Mouse (Mus musculus) left cerebral cortex, adult 9 months (tissue): Measurements from ENCODE around the gene Catsperz.
"Not testable (repeated sequence)": the region's sequence is repeated elsewhere in the genome, so short reads cannot be mapped to it uniquely, and the experiment has no call there.

Experiments used
- DNase-seq, 2 experiments: peaks; one replicate each; pipeline ENCODE4 v3.0.0; 2022; ENCODE audit warnings: low spot score in 2 of 2

Gene Catsperz

GRCm38 (mm10) chr19:6907811-6908540, 17.2 kb downstream of the Catsperz start:
- no peak for DNase-seq

GRCm38 (mm10) chr19:6907094-6907493, 18.1 kb downstream of the Catsperz start:
- no peak for DNase-seq

- DNase-seq = no peak
These were observed 19.0 kb downstream of the Catsperz start for GRCm38 (mm10) chr19:6906199-6906598.

GRCm38 (mm10) chr19:6905498-6906159, 19.6 kb downstream of the Catsperz start:
- no peak for DNase-seq

GRCm38 (mm10) chr19:6904846-6905245, 20.3 kb downstream of the Catsperz start:
- DNase-seq = no peak

- DNase-seq = no peak
These were observed 22.1 kb downstream of the Catsperz start for GRCm38 (mm10) chr19:6903031-6903430.

GRCm38 (mm10) chr19:6899641-6900040, 25.5 kb downstream of the Catsperz start:
- DNase-seq = no peak

- DNase-seq = not testable (repeated sequence)
These were observed 29.4 kb downstream of the Catsperz start for GRCm38 (mm10) chr19:6895608-6896305.

DNA sequence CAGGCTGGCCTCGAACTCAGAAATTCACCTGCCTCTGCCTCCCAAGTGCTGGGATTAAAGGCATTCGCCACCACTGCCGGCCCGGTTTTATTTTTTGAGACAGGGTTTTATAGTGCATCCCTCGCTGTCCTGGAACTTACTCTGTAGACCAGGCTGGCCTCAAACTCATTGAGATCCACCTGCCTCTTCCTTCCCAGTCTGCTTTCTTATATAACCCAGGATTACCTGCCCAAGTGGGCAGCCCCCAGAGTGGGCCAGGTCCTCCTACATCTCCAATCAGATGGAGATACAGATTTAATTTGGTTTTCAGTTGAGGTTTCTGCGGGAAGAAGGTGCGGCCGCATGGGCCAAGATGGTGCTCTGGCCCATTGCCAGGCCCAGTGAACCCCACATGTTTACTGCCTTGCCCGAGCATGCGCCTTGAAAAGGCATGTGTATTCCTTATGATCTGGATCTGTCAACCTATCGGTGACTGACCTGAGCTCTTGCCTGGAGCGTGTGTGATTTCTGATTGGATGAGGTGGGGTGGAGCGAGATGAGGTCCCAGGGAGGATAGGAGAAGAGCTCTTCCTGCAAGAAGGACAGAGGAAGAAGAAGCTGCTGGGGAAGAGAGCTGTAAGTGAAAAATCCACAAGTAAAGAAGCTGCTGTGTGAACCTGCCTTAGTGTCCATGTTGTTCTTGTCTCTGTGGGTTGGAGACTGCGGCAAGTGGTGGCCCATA, 31.3 kb downstream of the Catsperz start:
- DNase-seq = no peak

DNA sequence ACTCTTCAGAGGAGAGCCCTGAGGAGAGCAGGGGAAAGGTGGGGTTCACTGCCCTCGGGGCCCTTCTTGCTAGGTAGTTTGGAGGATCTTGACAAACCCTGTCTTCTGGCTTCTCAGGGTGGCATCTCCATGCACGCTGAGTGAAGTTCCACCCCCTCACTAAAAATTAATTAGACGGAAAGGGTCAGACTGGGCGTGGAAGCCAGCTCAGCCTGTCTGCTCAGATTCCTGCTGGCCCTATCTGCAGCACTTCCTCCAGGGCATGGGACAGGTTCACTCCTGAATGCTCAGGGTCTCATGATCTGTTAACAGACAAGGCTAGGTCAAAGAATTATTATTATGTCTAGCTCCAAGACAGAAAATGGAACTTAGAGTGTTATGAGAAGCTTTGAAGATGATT, 32.7 kb downstream of the Catsperz start:
- no peak for DNase-seq

DNA sequence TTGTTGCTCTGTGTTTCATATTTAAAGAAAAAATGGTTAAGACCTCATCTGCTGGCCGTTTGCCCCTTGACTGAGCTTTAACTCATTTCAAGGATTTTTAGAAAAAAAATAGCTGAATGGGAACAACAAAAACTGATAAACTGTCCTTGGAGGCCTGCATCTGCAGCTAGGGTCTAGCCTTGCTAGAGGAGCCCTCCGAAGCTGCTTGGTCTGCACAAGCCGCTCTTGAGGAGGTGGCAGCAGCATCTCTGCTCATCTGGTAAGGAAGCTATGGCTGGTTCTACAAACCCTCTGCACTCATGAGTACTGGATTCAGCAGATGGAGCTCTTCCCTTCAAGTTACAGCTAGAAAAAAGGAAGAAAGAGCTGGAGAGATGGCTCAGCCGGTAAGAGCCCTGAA, 47.2 kb downstream of the Catsperz start:
- DNase-seq = no peak

GRCm38 (mm10) chr19:6876799-6877198, 48.4 kb downstream of the Catsperz start:
- no peak for DNase-seq

GRCm38 (mm10) chr19:6875834-6876233, 49.3 kb downstream of the Catsperz start:
- DNase-seq = no peak

DNA sequence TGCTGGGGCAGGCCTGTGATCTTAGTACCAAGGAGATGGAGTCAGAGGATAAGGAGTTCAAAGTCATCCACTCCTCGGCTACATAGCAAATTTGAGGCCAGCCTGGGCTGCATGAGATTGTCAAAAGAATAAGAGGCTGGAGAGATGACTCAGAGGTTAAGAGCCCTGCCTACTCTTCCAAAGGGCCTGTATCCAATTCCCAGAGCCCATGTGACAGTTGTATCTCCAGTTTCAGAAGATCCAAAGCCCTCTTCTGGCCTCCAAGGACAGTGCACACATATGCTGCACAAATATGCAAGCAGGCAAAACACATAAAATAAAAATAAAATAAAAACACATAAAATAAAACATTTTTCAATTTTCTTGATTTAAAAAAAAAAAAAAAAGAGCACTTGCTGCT, 50.9 kb downstream of the Catsperz start:
- no peak for DNase-seq

GRCm38 (mm10) chr19:6872701-6873100, 52.5 kb downstream of the Catsperz start:
- no peak for DNase-seq
